Mouse (Mus musculus): ENCODE data around the gene Uvssa. TPM values are rescaled to one million over a fixed set of nuclear protein-coding genes. Genes with fewer than 3 reads are reported as not detected.

The Uvssa gene
- 4.3 and 4.6 TPM in 2 replicates for polyA plus RNA-seq (2012; rRNA removed)

DNA sequence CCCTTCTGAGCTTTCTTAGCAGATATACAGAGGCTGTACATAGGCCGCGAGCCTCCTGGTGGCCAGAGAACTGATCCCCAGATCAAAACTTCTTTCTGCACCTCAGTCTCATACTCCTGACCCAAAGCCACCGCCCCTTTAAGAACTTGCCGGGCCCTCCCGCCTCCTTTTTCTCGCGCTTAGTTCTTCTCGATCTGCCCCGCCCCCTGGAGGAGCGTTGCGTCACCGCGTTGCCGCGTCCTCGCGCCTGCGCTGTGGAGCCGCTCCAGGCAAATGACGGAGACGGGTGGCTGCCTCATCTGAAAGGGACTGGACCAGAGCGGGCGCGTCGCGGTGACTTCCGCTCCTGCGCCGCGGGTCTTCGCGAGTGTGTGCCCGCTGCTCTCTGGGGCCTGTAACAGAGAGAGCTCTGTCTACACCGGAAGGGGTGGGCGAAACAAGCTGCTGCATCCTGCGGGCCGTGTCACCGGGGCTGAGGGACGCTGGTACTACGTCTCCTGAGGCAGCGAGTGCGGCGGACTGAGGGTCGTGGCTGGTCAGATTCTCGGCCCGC is at the start of gene Uvssa:
Gene Uvssa, plus strand, starts transcription at position 248 of the 553 bp plus-strand sequence.

DNA sequence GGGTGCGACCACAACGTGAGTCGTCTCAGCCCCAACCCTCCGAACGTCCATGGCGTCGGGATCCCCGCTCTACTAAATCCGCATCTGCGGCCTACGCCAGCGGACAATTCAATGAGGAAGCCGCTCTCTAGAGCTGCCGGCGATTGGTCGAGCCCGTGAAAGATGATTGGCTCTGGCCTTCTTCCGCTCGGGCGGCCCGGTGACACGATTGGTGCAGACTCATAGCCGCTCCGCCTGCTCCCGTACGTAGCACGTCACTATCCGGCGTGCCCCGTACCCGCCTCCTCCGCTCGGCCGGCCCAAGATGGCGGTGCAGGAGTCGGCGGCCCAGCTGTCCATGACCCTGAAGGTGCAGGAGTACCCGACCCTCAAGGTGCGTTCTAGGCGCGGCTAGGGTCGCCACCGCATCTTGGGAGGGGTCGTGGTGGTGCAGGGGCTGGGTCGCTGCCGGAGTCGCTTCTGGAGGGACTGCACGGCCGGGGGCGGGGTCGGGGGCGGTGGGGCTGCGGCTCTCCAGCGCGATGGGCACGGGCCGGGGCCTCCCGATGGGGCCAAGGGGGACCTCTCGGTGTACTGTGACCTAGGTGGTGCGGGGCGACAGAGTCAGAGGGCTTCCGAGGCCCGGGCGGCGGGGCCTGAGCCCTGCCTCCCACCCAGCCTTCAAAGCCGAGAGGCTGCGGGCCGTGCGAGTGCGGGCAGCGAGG is 42.9 kb upstream of the Uvssa start, which contains the start of gene Maea:
Gene Maea, plus strand, starts transcription at position 237 of the 704 bp plus-strand sequence.

GRCm38 (mm10) chr5:33433201-33434138 is 55.1 kb downstream of the Uvssa start, which contains the start of gene Nkx1-1:
Gene Nkx1-1, minus strand, starts transcription at chr5:33433976.

Other genes starting within 250 kb of the Uvssa start
- 95.0 and 147 TPM in 2 replicates for gene Spon2, start 160.1 kb upstream of the Uvssa start, polyA plus RNA-seq (2012; rRNA removed)
- 452 and 468 TPM in 2 replicates for gene Ctbp1, start 103.6 kb upstream of the Uvssa start, polyA plus RNA-seq (2012; rRNA removed)
- 125 and 130 TPM in 2 replicates for gene Maea, start 43.0 kb upstream of the Uvssa start, polyA plus RNA-seq (2012; rRNA removed)
- gene Nkx1-1, start 55.4 kb downstream of the Uvssa start, polyA plus RNA-seq (2012; rRNA removed): not detected in 2 replicates